15 mouse cellular contexts compared by ENCODE assay signal in genomic region chr9:40375518-40375917, GRCm38 (mm10).
DNase-seq lines count a peak whose midpoint lies in the region; TF ChIP-seq lines count a peak whose summit lies in the region.
"Had no signal": no experiment of that assay in that cellular context is flagged by ENCODE, and none has a peak within 500 bp of the region (broad histone marks: within the 10 kb centered on the region; RNA-seq: fewer than 3 reads in every experiment).

No protein-coding gene starts in this region.

- TF ChIP-seq CTCF in cerebellum, adult 2 months (IDR thresholded peaks at IDR 0.05; ENCODE audit: borderline replicate concordance, insufficient read depth, low read depth, low read length): no peak
- TF ChIP-seq CTCF in olfactory bulb, adult 2 months (IDR thresholded peaks at IDR 0.05; ENCODE audit: insufficient read depth, low read depth, low read length): no peak
- no peak for TF ChIP-seq CTCF in lung, adult 2 months (IDR thresholded peaks at IDR 0.05; ENCODE audit: insufficient read depth, low read length)

- no peak for TF ChIP-seq POLR2A in cerebellum, adult 2 months (IDR thresholded peaks at IDR 0.05; ENCODE audit: borderline replicate concordance, insufficient read depth, low read length)
- no peak for TF ChIP-seq POLR2A in olfactory bulb, adult 2 months (IDR thresholded peaks at IDR 0.05; ENCODE audit: insufficient read depth, low read depth, low read length)
- no peak for TF ChIP-seq POLR2A in lung, adult 2 months (IDR thresholded peaks at IDR 0.05; ENCODE audit: borderline replicate concordance, extremely low read depth, low read depth, low read length)

- no peaks in the 10 kb centered on the region for H3K36me3 ChIP-seq in midbrain, embryonic 10.5 days
- H3K36me3 ChIP-seq: liver, embryonic 15.5 days had no signal

- peaks cover 22% of the 10 kb centered on the region for H3K4me1 ChIP-seq in cerebellum, adult 2 months (ENCODE audit: control insufficient read depth, insufficient read depth, low read length)
- peaks cover 34% of the 10 kb centered on the region for H3K4me1 ChIP-seq in midbrain, embryonic 10.5 days
- peaks cover 33% of the 10 kb centered on the region for H3K4me1 ChIP-seq in olfactory bulb, adult 2 months (ENCODE audit: control insufficient read depth, insufficient read depth, low read length)
- H3K4me1 ChIP-seq in lung, adult 2 months (ENCODE audit: control insufficient read depth, insufficient read depth, low read length): no peaks in the 10 kb centered on the region
- H3K4me1 ChIP-seq: liver, embryonic 15.5 days had no signal

- no peaks in the 10 kb centered on the region for H3K9me3 ChIP-seq in midbrain, embryonic 10.5 days (replicated peaks)
- H3K9me3 ChIP-seq: liver, embryonic 15.5 days had no signal

- peak overlapping the region; percentile 98 for H3K27ac ChIP-seq in cerebellum, adult 2 months (ENCODE audit: insufficient read depth, low read length)
- H3K27ac ChIP-seq in midbrain, embryonic 10.5 days (replicated peaks): 0 out of 2 replicates have a peak overlapping the region, but pooled peaks have one; percentile 77
- H3K27ac ChIP-seq in olfactory bulb, adult 2 months (ENCODE audit: insufficient read depth, low read depth, low read length): peak overlapping the region; percentile 88
- H3K27ac ChIP-seq: liver, embryonic 15.5 days; macrophage had no signal

- H3K27me3 ChIP-seq in cerebellum, adult 2 months (ENCODE audit: control insufficient read depth, insufficient read depth, low read length): no peaks in the 10 kb centered on the region
- peaks cover 12% of the 10 kb centered on the region; the same call in 1 of the 2 replicates for H3K27me3 ChIP-seq in midbrain, embryonic 10.5 days (ENCODE audit: low read depth, poor library complexity, severe bottlenecking)
- H3K27me3 ChIP-seq: liver, embryonic 15.5 days; Patski had no signal

- H3K4me3 ChIP-seq in cerebellum, adult 2 months (replicated peaks; ENCODE audit: insufficient read depth, low read depth, low read length): peak overlapping the region; percentile 78
- H3K4me3 ChIP-seq in midbrain, embryonic 10.5 days: peak overlapping the region; percentile 47
- peak overlapping the region; percentile 62 for H3K4me3 ChIP-seq in olfactory bulb, adult 2 months (ENCODE audit: insufficient read depth, low read depth, low read length)
- no peak overlapping the region for H3K4me3 ChIP-seq in lung, adult 2 months (replicated peaks; ENCODE audit: extremely low read depth, low read depth, low read length)

- peak; percentile 46 to 62 for DNase-seq in cerebellum, adult 2 months
- DNase-seq in cerebellum, adult 8-10 months: no peak
- DNase-seq in right cerebral cortex, postnatal 25 days: peak; percentile 26
- no peak for DNase-seq in right cerebral cortex, adult 2 months (ENCODE audit: low spot score in 2 of 2)
- no peak for DNase-seq in midbrain, embryonic 10.5 days (ENCODE audit: low spot score)
- DNase-seq in lung, adult 2 months: no peak
- no peak for DNase-seq in heart, postnatal 25 days (ENCODE audit: low spot score)
- DNase-seq: adrenal gland, adult 8-10 months; heart, adult 18-20 months; heart, postnatal 36 days; thymus, adult 18-20 months had no signal

- WGBS in cerebellum, adult 2 months: 7% methylated on average over 6 of the region's 6 CpGs
- whole genome bisulfite sequencing in midbrain, embryonic 10.5 days: 46% methylated on average over 6 of the region's 6 CpGs
- WGBS in olfactory bulb, adult 2 months: 38% methylated on average over 6 of the region's 6 CpGs
- WGBS in lung, adult 2 months: 75% methylated on average over 6 of the region's 6 CpGs

- intact Hi-C loops in heart, postnatal 25 days (cut with DNase I): no loop called here

Comparison
In these comparisons a context has a peak if more than half of its experiments do, and no peak if none do; other contexts are left out.
1. DNase-seq: peak in cerebellum, adult 2 months (2 of 2) and right cerebral cortex, postnatal 25 days (single experiment); none in cerebellum, adult 8-10 months (single experiment), right cerebral cortex, adult 2 months (0 of 2), midbrain, embryonic 10.5 days (single experiment), lung, adult 2 months (single experiment) and heart, postnatal 25 days (single experiment).
2. Peak in every context shown above with its lines, with median percentiles within 50 percentile points of each other: H3K27ac ChIP-seq.